Mouse (Mus musculus) CH12.LX (cell line): ENCODE measurements around the gene Ankle1. TPM values are rescaled to one million over a fixed set of nuclear protein-coding genes. Genes with fewer than 3 reads are reported as not detected.

Source experiments
- DNase-seq: peaks from one replicate; pipeline ENCODE4 v3.0.0-alpha.2; 2013; ENCODE audit errors: extremely low read depth
- H3K27ac ChIP-seq: 2 replicates; pipeline ENCODE4 v1.5.1; 2012; ENCODE audit warnings: low read depth, mild to moderate bottlenecking, control low read depth, moderate library complexity; ENCODE audit not compliant: insufficient read depth
- H3K27me3 ChIP-seq: replicated peaks from 2 replicates; pipeline ENCODE3; 2012; ENCODE audit warnings: inconsistent platforms
- H3K36me3 ChIP-seq, 2 experiments: replicated peaks in 1 of 2; 2 replicates each; pipeline versions ENCODE3 to v1.6.1; 2012; ENCODE audit warnings: inconsistent platforms in 1 of 2, low read length in 1 of 2, mild to moderate bottlenecking in 1 of 2, mixed read lengths in 1 of 2, moderate library complexity in 1 of 2; ENCODE audit not compliant: control insufficient read depth in 1 of 2, insufficient read depth in 1 of 2
- H3K4me1 ChIP-seq, 2 experiments: 2 replicates each; pipeline ENCODE4 v1.6.1; 2012; ENCODE audit warnings: inconsistent platforms in 1 of 2, moderate library complexity in 1 of 2; ENCODE audit not compliant: insufficient read depth in 2 of 2, control insufficient read depth in 1 of 2
- H3K4me2 ChIP-seq: 2 replicates; pipeline ENCODE4 v1.6.1; 2012; ENCODE audit warnings: low read depth, mild to moderate bottlenecking, control low read depth; ENCODE audit not compliant: poor library complexity, insufficient read depth, severe bottlenecking
- H3K4me3 ChIP-seq, 3 experiments: fragments of 150-350 bp in 1 of 3; sonication (generic) in 1 of 3; replicated peaks in 1 of 3; 2 replicates each; pipeline versions ENCODE3 to v1.5.1; 2011 to 2012; ENCODE audit warnings: low read depth in 2 of 3, low read length in 2 of 3, mild to moderate bottlenecking in 2 of 3, moderate library complexity in 2 of 3, control low read depth in 1 of 3, improper control_type of control experiment in 1 of 3, inconsistent platforms in 1 of 3, mixed read lengths in 1 of 3; ENCODE audit not compliant: poor library complexity in 1 of 3
- H3K79me2 ChIP-seq: replicated peaks from 2 replicates; pipeline ENCODE4 v1.6.1; 2012; ENCODE audit warnings: mild to moderate bottlenecking, moderate library complexity; ENCODE audit not compliant: control insufficient read depth, poor library complexity, insufficient read depth, severe bottlenecking; ENCODE audit errors: extremely low read depth
- H3K9ac ChIP-seq: 2 replicates; pipeline ENCODE4 v1.6.1; 2012; ENCODE audit warnings: low read depth, mild to moderate bottlenecking, control low read depth, moderate library complexity; ENCODE audit not compliant: insufficient read depth
- H3K9me3 ChIP-seq: replicated peaks from 2 replicates; pipeline ENCODE3; 2012; ENCODE audit warnings: low read length, inconsistent platforms, mixed read lengths
- BHLHE40 ChIP-seq: IDR thresholded peaks from 2 replicates; pipeline ENCODE4 v1.6.1; 2011; ENCODE audit warnings: mild to moderate bottlenecking, low read depth, low read length, improper control_type of control experiment
- CHD2 ChIP-seq: IDR thresholded peaks from 2 replicates; pipeline ENCODE4 v1.6.1; 2011; ENCODE audit warnings: low read length, improper control_type of control experiment
- CTCF ChIP-seq, 2 experiments: IDR thresholded peaks in 1 of 2; conservative IDR thresholded peaks in 1 of 2; 2 replicates each; pipeline ENCODE4 v1.5.1; 2011 to 2012; ENCODE audit warnings: low read depth in 2 of 2, low read length in 2 of 2, improper control_type of control experiment in 1 of 2, inconsistent platforms in 1 of 2, mild to moderate bottlenecking in 1 of 2, moderate library complexity in 1 of 2
- E2F4 ChIP-seq: IDR thresholded peaks from 2 replicates; pipeline ENCODE4 v1.6.1; 2011; ENCODE audit warnings: low read depth, low read length, improper control_type of control experiment; ENCODE audit not compliant: insufficient replicate concordance
- ELF1 ChIP-seq: IDR thresholded peaks from 2 replicates; pipeline ENCODE4 v1.6.1; 2014; ENCODE audit warnings: low read depth, mild to moderate bottlenecking, inconsistent platforms, low read length, improper control_type of control experiment
- EP300 ChIP-seq: IDR thresholded peaks from 2 replicates; pipeline ENCODE4 v1.6.1; 2011; ENCODE audit warnings: low read length, improper control_type of control experiment
- ETS1 ChIP-seq: conservative IDR thresholded peaks from 2 replicates; pipeline ENCODE4 v1.6.1; 2012; ENCODE audit warnings: low read depth, mild to moderate bottlenecking, inconsistent platforms, low read length, improper control_type of control experiment, moderate library complexity
- GABPA ChIP-seq: IDR thresholded peaks from 2 replicates; pipeline ENCODE4 v1.6.1; 2012; ENCODE audit warnings: low read depth, low read length, improper control_type of control experiment, inconsistent platforms; ENCODE audit not compliant: insufficient replicate concordance
- HCFC1 ChIP-seq: IDR thresholded peaks from 2 replicates; pipeline ENCODE4 v1.6.1; 2012; ENCODE audit warnings: low read depth, mild to moderate bottlenecking, inconsistent platforms, low read length, improper control_type of control experiment
- JUND ChIP-seq: conservative IDR thresholded peaks from 2 replicates; pipeline ENCODE4 v1.6.1; 2011; ENCODE audit warnings: low read depth, low read length, improper control_type of control experiment
- KAT2A ChIP-seq: IDR thresholded peaks from 2 replicates; pipeline ENCODE4 v1.6.1; 2012; ENCODE audit warnings: low read length, improper control_type of control experiment, inconsistent platforms; ENCODE audit not compliant: insufficient replicate concordance
- MAFK ChIP-seq: IDR thresholded peaks from 2 replicates; pipeline ENCODE4 v1.6.1; 2011; ENCODE audit warnings: low read length, improper control_type of control experiment; ENCODE audit not compliant: insufficient replicate concordance
- MAX ChIP-seq: IDR thresholded peaks from 2 replicates; pipeline ENCODE4 v1.6.1; 2011; ENCODE audit warnings: low read length, improper control_type of control experiment
- MAZ ChIP-seq: IDR thresholded peaks from 2 replicates; pipeline ENCODE4 v1.6.1; 2012; ENCODE audit warnings: low read depth, mild to moderate bottlenecking, inconsistent platforms, low read length, improper control_type of control experiment, moderate library complexity
- MEF2A ChIP-seq: IDR thresholded peaks from 2 replicates; pipeline ENCODE4 v1.6.1; 2014; ENCODE audit warnings: low read depth, mild to moderate bottlenecking, inconsistent platforms, low read length, improper control_type of control experiment, borderline replicate concordance
- MXI1 ChIP-seq: IDR thresholded peaks from 2 replicates; pipeline ENCODE4 v1.6.1; 2011; ENCODE audit warnings: mild to moderate bottlenecking, low read depth, low read length, improper control_type of control experiment
- MYC ChIP-seq: IDR thresholded peaks from 2 replicates; pipeline ENCODE4 v1.6.1; 2011; ENCODE audit warnings: low read depth, mild to moderate bottlenecking, improper control_type of control experiment, low read length
- NELFE ChIP-seq: IDR thresholded peaks from 2 replicates; pipeline ENCODE4 v1.6.1; 2011; ENCODE audit warnings: low read depth, low read length, improper control_type of control experiment
- NRF1 ChIP-seq: IDR thresholded peaks from 2 replicates; pipeline ENCODE4 v1.6.1; 2014; ENCODE audit warnings: low read depth, mild to moderate bottlenecking, inconsistent platforms, low read length, improper control_type of control experiment, moderate library complexity
- POLR2A ChIP-seq: IDR thresholded peaks from 2 replicates; pipeline ENCODE4 v1.6.1; 2011; ENCODE audit warnings: low read depth, mild to moderate bottlenecking, improper control_type of control experiment, low read length
- POLR2AphosphoS2 ChIP-seq: IDR thresholded peaks from 2 replicates; pipeline ENCODE4 v1.6.1; 2011; ENCODE audit warnings: low read depth, low read length, improper control_type of control experiment
- SIN3A ChIP-seq: IDR thresholded peaks from 2 replicates; pipeline ENCODE4 v1.6.1; 2012; ENCODE audit warnings: low read length, improper control_type of control experiment, inconsistent platforms
- SMC3 ChIP-seq: IDR thresholded peaks from 2 replicates; pipeline ENCODE4 v1.6.1; 2011; ENCODE audit warnings: low read depth, low read length, improper control_type of control experiment
- TBP ChIP-seq: conservative IDR thresholded peaks from 2 replicates; pipeline ENCODE4 v1.6.1; 2011; ENCODE audit warnings: low read depth, low read length, improper control_type of control experiment
- TCF12 ChIP-seq: IDR thresholded peaks from 2 replicates; pipeline ENCODE4 v1.6.1; 2014; ENCODE audit warnings: low read depth, mild to moderate bottlenecking, inconsistent platforms, low read length, improper control_type of control experiment
- UBTF ChIP-seq: IDR thresholded peaks from 2 replicates; pipeline ENCODE4 v1.6.1; 2012; ENCODE audit warnings: low read depth, mild to moderate bottlenecking, inconsistent platforms, low read length, improper control_type of control experiment, moderate library complexity
- USF1 ChIP-seq: IDR thresholded peaks from 2 replicates; pipeline ENCODE4 v1.6.1; 2014; ENCODE audit warnings: low read depth, mild to moderate bottlenecking, inconsistent platforms, low read length, improper control_type of control experiment
- ZC3H11A ChIP-seq: IDR thresholded peaks from 2 replicates; pipeline ENCODE4 v1.6.1; 2012; ENCODE audit warnings: low read depth, mild to moderate bottlenecking, inconsistent platforms, low read length, improper control_type of control experiment
- ZNF384 ChIP-seq: IDR thresholded peaks from 2 replicates; pipeline ENCODE4 v1.6.1; 2012; ENCODE audit warnings: low read depth, low read length, improper control_type of control experiment, inconsistent platforms
- dilution Hi-C: fragments of 300-500 bp; cut with MboI; formaldehyde crosslinking; loops from 2 replicates; pipeline ENCODE4 v1.14.3; 2020; ENCODE audit warnings: low sequenced_read_pairs; ENCODE audit not compliant: extremely low pct_unique_long_range_greater_than_20kb, extremely low pct_ligation_motif_present
- in situ Hi-C: fragments of 300-500 bp; cut with MboI; formaldehyde crosslinking; loops from 3 replicates; pipeline ENCODE4 v1.14.3; 2019; ENCODE audit warnings: low sequenced_read_pairs, low pct_ligation_motif_present, low pct_unique_long_range_greater_than_20kb, mixed read lengths
- polyA plus RNA-seq: library from polyadenylated mRNA; unstranded; fragments of >175 nt; gene quantifications from 2 replicates; pipeline ENCODE4 v1.2.1, GENCODE M21; 2012; ENCODE audit warnings: low read depth; ENCODE audit not compliant: insufficient read length
- total RNA-seq, 2 experiments: library from RNA; depleted of rRNA; stranded (reverse); fragments of 300-350 nt in 1 of 2; fragments of >200 nt in 1 of 2; gene quantifications; 2 replicates each; pipeline ENCODE4 v1.2.3; 2012 to 2014

The Ankle1 gene
- total and polyA plus RNA-seq, 3 experiments, result 9.4 to 17.9 (median 17.4) TPM

GRCm38 (mm10) chr8:71358026-71358425 is 47.8 kb upstream of the Ankle1 start:
- H3K27me3 ChIP-seq, result no peaks in the 10 kb centered on the region
- no peak overlapping the region for H3K4me2 ChIP-seq
- no peaks in the 10 kb centered on the region for H3K9me3 ChIP-seq
- dilution Hi-C loops, result no loop called here
- peaks cover 0 to 13% of the 10 kb centered on the region in 2 experiments; a peak in 1 of 4 replicates for H3K4me1 ChIP-seq
- H3K9ac ChIP-seq, result no peak overlapping the region
- H3K4me3 ChIP-seq, result no peak overlapping the region
- in situ Hi-C loops, result no loop called here
- peaks cover 68 to 87% of the 10 kb centered on the region in 2 experiments for H3K36me3 ChIP-seq
- TF ChIP-seq CHD2 (no peak), E2F4 (no peak), MYC (no peak), MAZ (no peak), TCF12 (no peak), TBP (no peak), SMC3 (peak; percentile 28), CTCF (conservative IDR thresholded peaks at IDR 0.05 in 1 of 2, IDR thresholded peaks at IDR 0.05 in 1 of 2; ENCODE audit: low read depth in 2 of 2, low read length in 2 of 2) (peak in 1 of 2 experiments; percentile 31; a peak in 2 of 4 replicates)
- no peaks in the 10 kb centered on the region for H3K79me2 ChIP-seq
- DNase-seq, result no peak
- H3K27ac ChIP-seq, result no peak overlapping the region

- DNase-seq, result peak; percentile 97
- Histone ChIP-seq H3K27me3 (no peaks in the 10 kb centered on the region), H3K9ac (peak within 1 kb of the TSS; percentile 79), H3K36me3 (peaks cover 11 to 25% of the 10 kb centered on the region in 2 experiments), H3K4me3 (peak within 1 kb of the TSS; percentile 69 to 79 (median 74)), H3K9me3 (no peaks in the 10 kb centered on the region), H3K79me2 (no peaks in the 10 kb centered on the region), H3K4me2 (peak within 1 kb of the TSS; percentile 80), H3K27ac (peak within 1 kb of the TSS; percentile 88), H3K4me1 (peaks cover 15 to 35% of the 10 kb centered on the region in 2 experiments)
- dilution Hi-C loops, result no loop called here
- in situ Hi-C loops, result no loop called here
- TF ChIP-seq JUND (no peak), CTCF (conservative IDR thresholded peaks at IDR 0.05 in 1 of 2, IDR thresholded peaks at IDR 0.05 in 1 of 2; ENCODE audit: low read depth in 2 of 2, low read length in 2 of 2) (no peak), POLR2A (peak; percentile 64), HCFC1 (peak; percentile 93), POLR2AphosphoS2 (peak; percentile 74; the same call in 1 of the 2 replicates), CHD2 (peak; percentile 58; the same call in 1 of the 2 replicates), EP300 (no peak), KAT2A (peak; percentile 89; the same call in 1 of the 2 replicates), BHLHE40 (peak; percentile 94), MYC (peak; percentile 96), USF1 (no peak), MEF2A (peak; percentile 7; the same call in 1 of the 2 replicates), MAFK (no peak), GABPA (no peak; the same call in 1 of the 2 replicates), MAX (peak; percentile 95), ETS1 (peak; percentile 32), ZC3H11A (no peak), MXI1 (peak; percentile 97), SIN3A (peak; percentile 89), NELFE (peak; percentile 63; the same call in 1 of the 2 replicates), ZNF384 (no peak), TCF12 (peak; percentile 81), TBP (peak; percentile 71), E2F4 (peak; percentile 64; the same call in 1 of the 2 replicates), UBTF (no peak), MAZ (peak; percentile 40; the same call in 1 of the 2 replicates), ELF1 (peak; percentile 99), NRF1 (peak; percentile 72)
These were observed 38.9 kb upstream of the Ankle1 start, which contains the start of gene Use1 for GRCm38 (mm10) chr8:71366771-71367528. Gene Use1 (plus strand): TSS chr8:71366848.
